Mouse (Mus musculus): ENCODE results near the gene Hck. TPM values are rescaled to one million over a fixed set of nuclear protein-coding genes. Genes with fewer than 3 reads are reported as not detected.
A peak's percentile ranks its signal among the peaks of the same experiment; 100 is the strongest.

Gene Hck
- polyA plus RNA-seq, 1 experiment from 2014 or later, result 6.6 TPM

- no peak overlapping the region for H3K9ac ChIP-seq (replicated peaks; ENCODE audit: low read length)
Observed at GRCm38 (mm10) chr2:153167136-153167535, 58.9 kb downstream of the Hck start.

GRCm38 (mm10) chr2:153168134-153168820 lies 60.0 kb downstream of the Hck start:
- Histone ChIP-seq H3K27ac (ENCODE audit: low read length) (peak overlapping the region; percentile 38; the same call in 1 of the 2 replicates), H3K4me3 (ENCODE audit: low read length) (no peak overlapping the region), H3K9me3 (ENCODE audit: low read length) (no peaks in the 10 kb centered on the region), H3K4me2 (replicated peaks; ENCODE audit: low read depth, low read length) (no peak overlapping the region), H3K27me3 (ENCODE audit: insufficient read depth, low read length) (no peaks in the 10 kb centered on the region), H3K4me1 (ENCODE audit: insufficient read depth, low read length) (peaks cover 24% of the 10 kb centered on the region), H3K9ac (replicated peaks; ENCODE audit: low read length) (no peak overlapping the region), H3K36me3 (ENCODE audit: insufficient read depth, low read length) (no peaks in the 10 kb centered on the region)
- 31% methylated on average over 2 of the region's 2 CpGs for WGBS
- peak; percentile 33; the same call in 1 of the 2 replicates for ATAC-seq (ENCODE audit: low FRiP score, low TSS enrichment)

More at GRCm38 (mm10) chr2:153167136-153167535, 58.9 kb downstream of the Hck start:
- H3K27ac ChIP-seq (ENCODE audit: low read length), result no peak overlapping the region
- no peak overlapping the region for H3K4me3 ChIP-seq (ENCODE audit: low read length)
- H3K4me1 ChIP-seq (ENCODE audit: insufficient read depth, low read length), result peaks cover 30% of the 10 kb centered on the region
- 0 out of 2 replicates have a peak, but pooled peaks have one; percentile 70 for ATAC-seq (ENCODE audit: low FRiP score, low TSS enrichment)
- no peaks in the 10 kb centered on the region for H3K36me3 ChIP-seq (ENCODE audit: insufficient read depth, low read length)
- 30% methylated on average over 6 of the region's 6 CpGs for WGBS
- no peak overlapping the region for H3K4me2 ChIP-seq (replicated peaks; ENCODE audit: low read depth, low read length)
- H3K27me3 ChIP-seq (ENCODE audit: insufficient read depth, low read length), result no peaks in the 10 kb centered on the region
- no peaks in the 10 kb centered on the region for H3K9me3 ChIP-seq (ENCODE audit: low read length)

DNA sequence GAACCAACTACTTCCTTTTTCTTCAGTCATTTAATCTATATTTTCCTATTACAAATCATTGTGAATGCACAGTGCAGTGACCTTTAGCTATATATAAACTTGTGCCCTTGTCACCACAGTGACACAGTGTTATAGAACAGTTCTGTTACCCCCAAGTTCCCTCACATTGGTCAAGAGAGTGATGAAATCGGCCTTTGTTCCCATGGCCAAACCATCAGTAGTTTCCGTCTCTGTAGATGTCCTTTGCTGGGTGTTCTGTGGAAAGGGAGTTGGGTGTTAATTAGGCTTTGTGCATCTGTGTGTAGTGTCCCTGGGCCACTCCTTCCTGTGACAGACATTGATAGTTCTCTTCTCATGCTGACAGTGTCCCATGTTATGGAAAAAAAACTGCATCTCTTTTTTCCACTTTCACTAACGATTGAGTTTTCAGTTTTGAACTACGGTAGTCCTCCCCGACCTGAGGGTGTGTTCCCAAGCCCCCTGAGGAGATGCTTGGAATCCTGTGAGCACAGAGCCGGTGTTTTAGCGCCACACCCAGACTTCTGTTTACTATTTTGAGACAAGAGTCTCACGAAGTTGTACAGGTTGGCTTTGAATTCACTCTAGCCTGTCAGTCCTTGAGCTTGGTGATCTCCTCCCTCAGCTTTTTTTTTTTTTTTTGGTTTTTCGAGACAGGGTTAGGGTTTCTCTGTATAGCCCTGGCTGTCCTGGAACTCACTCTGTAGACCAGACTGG lies 62.4 kb downstream of the Hck start:
- H3K36me3 ChIP-seq (ENCODE audit: insufficient read depth, low read length), result no peaks in the 10 kb centered on the region
- WGBS, result 87% methylated on average over 9 of the region's 9 CpGs

GRCm38 (mm10) chr2:153171966-153172365 lies 63.7 kb downstream of the Hck start:
- Histone ChIP-seq H3K9me3 (ENCODE audit: low read length) (no peaks in the 10 kb centered on the region), H3K36me3 (ENCODE audit: insufficient read depth, low read length) (no peaks in the 10 kb centered on the region), H3K27ac (ENCODE audit: low read length) (0 out of 2 replicates have a peak overlapping the region, but pooled peaks have one; percentile 9), H3K4me1 (ENCODE audit: insufficient read depth, low read length) (peaks cover 26% of the 10 kb centered on the region), H3K27me3 (ENCODE audit: insufficient read depth, low read length) (no peaks in the 10 kb centered on the region), H3K4me3 (ENCODE audit: low read length) (no peak overlapping the region), H3K4me2 (replicated peaks; ENCODE audit: low read depth, low read length) (no peak overlapping the region), H3K9ac (replicated peaks; ENCODE audit: low read length) (no peak overlapping the region)
- no peak for ATAC-seq (ENCODE audit: low FRiP score, low TSS enrichment)
- 85% methylated on average over 5 of the region's 5 CpGs for WGBS

More for the DNA sequence above, 62.4 kb downstream of the Hck start:
- H3K9ac ChIP-seq (replicated peaks; ENCODE audit: low read length), result no peak overlapping the region
- H3K9me3 ChIP-seq (ENCODE audit: low read length), result no peaks in the 10 kb centered on the region
- no peak overlapping the region for H3K4me3 ChIP-seq (ENCODE audit: low read length)
- H3K4me2 ChIP-seq (replicated peaks; ENCODE audit: low read depth, low read length), result no peak overlapping the region
- no peak for ATAC-seq (ENCODE audit: low FRiP score, low TSS enrichment)
- no peaks in the 10 kb centered on the region for H3K27me3 ChIP-seq (ENCODE audit: insufficient read depth, low read length)
- H3K4me1 ChIP-seq (ENCODE audit: insufficient read depth, low read length), result peaks cover 28% of the 10 kb centered on the region
- no peak overlapping the region for H3K27ac ChIP-seq (ENCODE audit: low read length)

DNA sequence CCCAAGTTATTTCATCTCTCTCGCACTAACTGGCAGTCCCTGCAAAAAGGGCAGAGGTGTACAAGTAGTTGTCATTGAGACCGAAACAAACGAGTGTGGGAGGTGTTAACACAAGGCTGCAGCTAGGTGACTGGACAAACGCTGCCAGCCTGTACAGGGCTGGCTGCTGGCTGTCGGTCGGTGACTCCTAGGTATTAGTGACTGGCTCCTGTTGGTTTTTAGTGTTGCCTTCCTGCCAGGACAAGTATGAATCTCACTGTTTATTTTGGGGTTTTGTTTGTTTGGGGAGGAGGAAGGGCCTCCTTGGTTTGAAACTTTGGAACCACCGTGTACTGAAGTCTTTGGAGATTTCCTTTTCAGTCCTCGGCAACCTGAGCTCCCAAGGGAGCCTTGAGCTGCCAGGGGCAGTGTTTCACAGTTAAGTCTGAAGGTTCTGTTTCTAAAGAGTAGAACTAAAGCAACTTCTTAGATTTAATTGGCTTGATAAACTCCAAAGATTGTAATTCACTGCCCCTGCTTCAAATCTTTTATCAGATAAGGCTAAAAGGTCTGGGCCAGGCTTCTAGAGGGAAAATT lies 67.8 kb downstream of the Hck start:
- Histone ChIP-seq H3K36me3 (ENCODE audit: insufficient read depth, low read length) (peaks cover 2% of the 10 kb centered on the region; the same call in 1 of the 2 replicates), H3K27ac (ENCODE audit: low read length) (no peak overlapping the region), H3K4me2 (replicated peaks; ENCODE audit: low read depth, low read length) (no peak overlapping the region), H3K9ac (replicated peaks; ENCODE audit: low read length) (no peak overlapping the region), H3K27me3 (ENCODE audit: insufficient read depth, low read length) (no peaks in the 10 kb centered on the region), H3K9me3 (ENCODE audit: low read length) (no peaks in the 10 kb centered on the region), H3K4me1 (ENCODE audit: insufficient read depth, low read length) (peaks cover 10% of the 10 kb centered on the region), H3K4me3 (ENCODE audit: low read length) (no peak overlapping the region)
- ATAC-seq (ENCODE audit: low FRiP score, low TSS enrichment), result no peak
- WGBS, result 27% methylated on average over 8 of the region's 8 CpGs

DNA sequence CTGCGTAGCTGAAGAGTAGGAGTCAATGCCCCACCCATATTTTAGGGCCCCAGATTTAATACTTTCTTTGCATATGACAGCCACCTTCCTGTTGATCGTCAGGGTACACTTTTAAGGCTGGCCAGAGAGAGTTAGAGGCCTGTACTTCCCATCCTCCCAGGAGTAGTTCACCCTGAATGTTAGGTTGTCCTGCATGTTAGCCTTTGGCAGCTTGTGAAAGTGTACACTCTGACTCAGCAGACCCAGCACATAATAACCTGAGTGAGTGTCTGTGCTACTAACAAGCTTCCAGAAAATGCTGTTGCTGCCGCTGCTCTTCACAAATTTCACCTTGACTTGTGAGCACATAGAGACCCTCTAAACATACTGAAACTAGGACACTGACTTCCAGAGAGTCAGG lies 68.9 kb downstream of the Hck start:
- no peak overlapping the region for H3K4me2 ChIP-seq (replicated peaks; ENCODE audit: low read depth, low read length)
- no peak overlapping the region for H3K27ac ChIP-seq (ENCODE audit: low read length)
- peaks cover 10% of the 10 kb centered on the region for H3K4me1 ChIP-seq (ENCODE audit: insufficient read depth, low read length)
- H3K36me3 ChIP-seq (ENCODE audit: insufficient read depth, low read length), result peaks cover 6% of the 10 kb centered on the region
- no peak for ATAC-seq (ENCODE audit: low FRiP score, low TSS enrichment)
- no peak overlapping the region for H3K9ac ChIP-seq (replicated peaks; ENCODE audit: low read length)
- no peaks in the 10 kb centered on the region for H3K9me3 ChIP-seq (ENCODE audit: low read length)
- no peak overlapping the region for H3K4me3 ChIP-seq (ENCODE audit: low read length)
- WGBS, result 86% methylated on average over 3 of the region's 3 CpGs
- no peaks in the 10 kb centered on the region for H3K27me3 ChIP-seq (ENCODE audit: insufficient read depth, low read length)

GRCm38 (mm10) chr2:153179126-153179860 lies 71.0 kb downstream of the Hck start:
- 73% methylated on average over 10 of the region's 10 CpGs for WGBS

DNA sequence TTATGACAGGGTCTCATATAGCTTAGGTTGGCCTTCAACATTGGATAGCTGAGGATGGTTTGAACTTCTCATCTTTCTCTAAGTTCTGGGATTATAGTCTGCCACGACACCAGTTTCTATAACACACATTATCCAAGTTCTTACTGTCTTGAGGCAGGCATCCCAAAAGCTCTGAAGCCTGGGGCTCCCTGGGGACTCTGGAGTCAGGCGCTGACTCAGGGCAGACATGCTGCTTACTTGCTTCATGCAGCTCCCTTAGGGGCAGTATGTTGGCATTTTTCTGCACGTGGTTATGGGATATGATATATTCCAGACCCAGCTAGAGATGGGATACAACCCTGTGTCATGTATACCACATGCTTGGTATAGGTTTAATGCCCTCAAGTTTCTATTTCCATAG lies 71.7 kb downstream of the Hck start:
- WGBS, result 87% methylated on average over 3 of the region's 3 CpGs
- H3K9me3 ChIP-seq (ENCODE audit: low read length), result no peaks in the 10 kb centered on the region
- H3K4me1 ChIP-seq (ENCODE audit: insufficient read depth, low read length), result peaks cover 10% of the 10 kb centered on the region
- no peak overlapping the region for H3K4me3 ChIP-seq (ENCODE audit: low read length)
- H3K9ac ChIP-seq (replicated peaks; ENCODE audit: low read length), result no peak overlapping the region
- peaks cover 26% of the 10 kb centered on the region for H3K36me3 ChIP-seq (ENCODE audit: insufficient read depth, low read length)
- H3K4me2 ChIP-seq (replicated peaks; ENCODE audit: low read depth, low read length), result no peak overlapping the region
- ATAC-seq (ENCODE audit: low FRiP score, low TSS enrichment), result no peak
- H3K27me3 ChIP-seq (ENCODE audit: insufficient read depth, low read length), result no peaks in the 10 kb centered on the region
- no peak overlapping the region for H3K27ac ChIP-seq (ENCODE audit: low read length)

More at GRCm38 (mm10) chr2:153179126-153179860, 71.0 kb downstream of the Hck start:
- no peak for ATAC-seq (ENCODE audit: low FRiP score, low TSS enrichment)
- Histone ChIP-seq H3K4me3 (ENCODE audit: low read length) (no peak overlapping the region), H3K36me3 (ENCODE audit: insufficient read depth, low read length) (peaks cover 19% of the 10 kb centered on the region), H3K4me2 (replicated peaks; ENCODE audit: low read depth, low read length) (no peak overlapping the region), H3K4me1 (ENCODE audit: insufficient read depth, low read length) (peaks cover 10% of the 10 kb centered on the region), H3K9me3 (ENCODE audit: low read length) (no peaks in the 10 kb centered on the region), H3K9ac (replicated peaks; ENCODE audit: low read length) (no peak overlapping the region), H3K27me3 (ENCODE audit: insufficient read depth, low read length) (no peaks in the 10 kb centered on the region), H3K27ac (ENCODE audit: low read length) (no peak overlapping the region)

DNA sequence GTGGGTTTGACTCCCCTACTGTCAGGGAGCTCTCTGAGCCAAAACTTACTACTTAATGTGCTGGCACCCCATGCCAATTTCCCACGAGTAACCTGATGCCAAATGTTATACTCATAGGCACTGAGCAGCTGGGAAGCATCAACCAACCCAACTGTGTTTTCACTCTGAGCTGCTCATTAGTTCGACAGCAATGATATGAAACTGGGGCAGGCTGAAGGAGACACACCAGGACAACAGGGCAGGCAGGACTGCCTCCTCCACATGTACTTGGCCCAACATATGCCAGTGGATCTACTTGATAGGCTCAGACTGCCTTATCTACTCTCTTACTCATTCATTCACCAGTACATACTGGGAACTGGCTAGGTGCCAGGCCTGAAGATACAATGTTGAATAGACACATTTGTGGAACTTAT lies 77.9 kb downstream of the Hck start:
- Histone ChIP-seq H3K4me2 (replicated peaks; ENCODE audit: low read depth, low read length) (no peak overlapping the region), H3K36me3 (ENCODE audit: insufficient read depth, low read length) (peaks cover 64% of the 10 kb centered on the region), H3K27me3 (ENCODE audit: insufficient read depth, low read length) (no peaks in the 10 kb centered on the region), H3K9me3 (ENCODE audit: low read length) (no peaks in the 10 kb centered on the region), H3K9ac (replicated peaks; ENCODE audit: low read length) (no peak overlapping the region), H3K27ac (ENCODE audit: low read length) (no peak overlapping the region), H3K4me3 (ENCODE audit: low read length) (no peak overlapping the region), H3K4me1 (ENCODE audit: insufficient read depth, low read length) (no peaks in the 10 kb centered on the region)
- WGBS, result 39% methylated on average over 2 of the region's 2 CpGs
- ATAC-seq (ENCODE audit: low FRiP score, low TSS enrichment), result no peak
